Mouse (Mus musculus) MEL-GATA-1-ER (cell line): ENCODE data around the gene Aatk.
A peak's percentile ranks its signal among the peaks of the same experiment; 100 is the strongest.

Source experiments
- DNase-seq: peaks from one replicate; pipeline ENCODE4 v3.0.0-alpha.2; 2012; ENCODE audit warnings: low read depth; ENCODE audit errors: extremely low read depth

The Aatk gene

GRCm38 (mm10) chr11:120053846-120054245 lies 6.9 kb upstream of the Aatk start:
- DNase-seq: no peak

- DNase-seq: no peak
Measured at GRCm38 (mm10) chr11:120052274-120052673, 5.3 kb upstream of the Aatk start.

- DNase-seq: no peak
Measured at GRCm38 (mm10) chr11:120051124-120051811, 4.3 kb upstream of the Aatk start.

GRCm38 (mm10) chr11:120049067-120049466 lies 2.1 kb upstream of the Aatk start:
- no peak for DNase-seq

- DNase-seq: no peak
Measured at GRCm38 (mm10) chr11:120048252-120048556, 1.2 kb upstream of the Aatk start.

- no peak for DNase-seq
Measured at GRCm38 (mm10) chr11:120047531-120048251, 724 bp upstream of the Aatk start.

GRCm38 (mm10) chr11:120045839-120046552 lies 971 bp downstream of the Aatk start:
- no peak for DNase-seq

GRCm38 (mm10) chr11:120045341-120045740 lies 1.6 kb downstream of the Aatk start:
- DNase-seq: no peak

GRCm38 (mm10) chr11:120042141-120042838 lies 4.7 kb downstream of the Aatk start:
- DNase-seq: no peak

- DNase-seq: no peak
Measured at GRCm38 (mm10) chr11:120041191-120042123, 5.5 kb downstream of the Aatk start.

- no peak for DNase-seq
Measured at GRCm38 (mm10) chr11:120040440-120040839, 6.5 kb downstream of the Aatk start.

- no peak for DNase-seq
Measured at GRCm38 (mm10) chr11:120039581-120039980, 7.4 kb downstream of the Aatk start.

- peak; percentile 37 for DNase-seq
Measured at GRCm38 (mm10) chr11:120034762-120035161, 12.2 kb downstream of the Aatk start.

GRCm38 (mm10) chr11:120034306-120034705 lies 12.7 kb downstream of the Aatk start:
- no peak for DNase-seq

- DNase-seq: no peak
Measured at GRCm38 (mm10) chr11:120033473-120033872, 13.5 kb downstream of the Aatk start.

- DNase-seq: no peak
Measured at GRCm38 (mm10) chr11:120032052-120032451, 14.9 kb downstream of the Aatk start.

GRCm38 (mm10) chr11:120030145-120030901 lies 16.6 kb downstream of the Aatk start:
- DNase-seq: peak; percentile 14

GRCm38 (mm10) chr11:120029431-120030144 lies 17.4 kb downstream of the Aatk start:
- DNase-seq: no peak

GRCm38 (mm10) chr11:120028319-120029092 lies 18.5 kb downstream of the Aatk start:
- DNase-seq: no peak
